Mouse (Mus musculus) midbrain, embryonic 16.5 days (tissue): Measurements from ENCODE around the gene Fam135a. TPM values are rescaled to one million over a fixed set of nuclear protein-coding genes. Genes with fewer than 3 reads are reported as not detected.

Source experiments
- ATAC-seq: fragments of 200-750 bp; cut with Nextera tagmentation; 2 replicates; pipeline ENCODE4 v1.8.0; 2017; ENCODE audit warnings: moderate TSS enrichment
- H3K27ac ChIP-seq: fragments of 300-500 bp; sonication (generic); 2 replicates; pipeline ENCODE4 v1.5.1; 2014; ENCODE audit warnings: mild to moderate bottlenecking, low read length, mixed read lengths
- H3K27me3 ChIP-seq: fragments of 300-500 bp; sonication (generic); 2 replicates; pipeline ENCODE4 v1.6.1; 2014; ENCODE audit warnings: low read depth, low read length, mixed read lengths; ENCODE audit not compliant: control insufficient read depth, insufficient read depth
- H3K36me3 ChIP-seq: fragments of 300-500 bp; sonication (generic); 2 replicates; pipeline ENCODE4 v1.6.1; 2014; ENCODE audit warnings: mild to moderate bottlenecking, low read length, moderate library complexity, mixed read lengths; ENCODE audit not compliant: control insufficient read depth, insufficient read depth
- H3K4me1 ChIP-seq: fragments of 300-500 bp; sonication (generic); 2 replicates; pipeline ENCODE4 v1.6.1; 2014; ENCODE audit warnings: mild to moderate bottlenecking, low read length, mixed read lengths; ENCODE audit not compliant: control insufficient read depth, insufficient read depth
- H3K4me2 ChIP-seq: fragments of 300-500 bp; sonication (generic); 2 replicates; pipeline ENCODE4 v1.6.1; 2014; ENCODE audit warnings: mild to moderate bottlenecking, low read length, mixed read lengths
- H3K4me3 ChIP-seq: fragments of 300-500 bp; sonication (generic); 2 replicates; pipeline ENCODE4 v1.5.1; 2014; ENCODE audit warnings: low read depth, mild to moderate bottlenecking, low read length, moderate library complexity, mixed read lengths
- H3K9ac ChIP-seq: fragments of 300-500 bp; sonication (generic); 2 replicates; pipeline ENCODE4 v1.6.1; 2014; ENCODE audit warnings: low read depth, low read length, mixed read lengths
- H3K9me3 ChIP-seq: fragments of 300-500 bp; sonication (generic); replicated peaks from 2 replicates; pipeline ENCODE4 v1.6.1; 2014; ENCODE audit warnings: mild to moderate bottlenecking, low read length, mixed read lengths; ENCODE audit not compliant: control insufficient read depth, poor library complexity, severe bottlenecking
- WGBS: fragments of 180-500 bp; shearing (Covaris S2); extraction: QIAGEN DNeasy Blood & Tissue Kit; methylation state at CpG from one replicate; pipeline ENCODE4 v1.1.7; 2014; 5-methylcytosine and 5-hydroxymethylcytosine counted together
- polyA plus RNA-seq: library from polyadenylated mRNA; unstranded; fragments of >200 nt; fragmentation: Nextera tagmentation; extraction: Ambion mirVana; gene quantifications from 2 replicates; pipeline ENCODE4 v1.2.1, GENCODE M21; 2015

The Fam135a gene
- polyA plus RNA-seq, 1 experiment from 2014 or later: 27.8 TPM

GRCm38 (mm10) chr1:24086176-24086575 is 14.0 kb downstream of the Fam135a start:
- no peak for ATAC-seq
- no peak overlapping the region for H3K9ac ChIP-seq

GRCm38 (mm10) chr1:24074396-24074795 is 25.7 kb downstream of the Fam135a start:
- 48% methylated on average over 2 of the region's 2 CpGs for WGBS
- no peak overlapping the region for H3K9ac ChIP-seq

More at GRCm38 (mm10) chr1:24086176-24086575, 14.0 kb downstream of the Fam135a start:
- Histone ChIP-seq H3K9me3 (no peaks in the 10 kb centered on the region), H3K4me3 (no peak overlapping the region), H3K4me2 (no peak overlapping the region), H3K36me3 (no peaks in the 10 kb centered on the region), H3K27me3 (no peaks in the 10 kb centered on the region), H3K4me1 (0 out of 2 replicates have a peak, but pooled peaks cover 3% of the 10 kb centered on the region), H3K27ac (no peak overlapping the region)
- WGBS: 91% methylated on average over 3 of the region's 3 CpGs

GRCm38 (mm10) chr1:24073386-24074248 is 26.5 kb downstream of the Fam135a start:
- Histone ChIP-seq H3K4me3 (no peak overlapping the region), H3K4me2 (no peak overlapping the region), H3K9me3 (no peaks in the 10 kb centered on the region), H3K36me3 (no peaks in the 10 kb centered on the region), H3K27me3 (no peaks in the 10 kb centered on the region), H3K27ac (no peak overlapping the region), H3K4me1 (no peaks in the 10 kb centered on the region), H3K9ac (no peak overlapping the region)
- no peak for ATAC-seq
- WGBS: 80% methylated on average over 5 of the region's 5 CpGs

More at GRCm38 (mm10) chr1:24074396-24074795, 25.7 kb downstream of the Fam135a start:
- Histone ChIP-seq H3K4me2 (no peak overlapping the region), H3K36me3 (no peaks in the 10 kb centered on the region), H3K4me1 (no peaks in the 10 kb centered on the region), H3K27me3 (no peaks in the 10 kb centered on the region), H3K4me3 (no peak overlapping the region), H3K9me3 (no peaks in the 10 kb centered on the region), H3K27ac (no peak overlapping the region)
- ATAC-seq: 0 out of 2 replicates have a peak, but pooled peaks have one; percentile 42

GRCm38 (mm10) chr1:24068830-24069229 is 31.3 kb downstream of the Fam135a start:
- Histone ChIP-seq H3K9ac (no peak overlapping the region), H3K9me3 (no peaks in the 10 kb centered on the region), H3K27ac (no peak overlapping the region), H3K4me1 (no peaks in the 10 kb centered on the region), H3K36me3 (no peaks in the 10 kb centered on the region), H3K4me3 (no peak overlapping the region), H3K4me2 (no peak overlapping the region), H3K27me3 (no peaks in the 10 kb centered on the region)
- no peak for ATAC-seq
- 94% methylated on average over 7 of the region's 7 CpGs for WGBS

- H3K4me1 ChIP-seq: no peaks in the 10 kb centered on the region
- H3K36me3 ChIP-seq: no peaks in the 10 kb centered on the region
- ATAC-seq: no peak
- 93% methylated on average over 4 of the region's 4 CpGs for WGBS
- H3K4me3 ChIP-seq: no peak overlapping the region
- H3K27me3 ChIP-seq: no peaks in the 10 kb centered on the region
- no peak overlapping the region for H3K27ac ChIP-seq
- H3K9me3 ChIP-seq: no peaks in the 10 kb centered on the region
- no peak overlapping the region for H3K9ac ChIP-seq
- no peak overlapping the region for H3K4me2 ChIP-seq
Measured at GRCm38 (mm10) chr1:24066706-24067105, 33.4 kb downstream of the Fam135a start.

- WGBS: 90% methylated on average over 14 of the region's 14 CpGs
- no peak overlapping the region for H3K4me2 ChIP-seq
- H3K9me3 ChIP-seq: no peaks in the 10 kb centered on the region
- H3K4me3 ChIP-seq: no peak overlapping the region
- H3K27me3 ChIP-seq: no peaks in the 10 kb centered on the region
- no peaks in the 10 kb centered on the region for H3K4me1 ChIP-seq
- no peak overlapping the region for H3K9ac ChIP-seq
- ATAC-seq: no peak
- no peak overlapping the region for H3K27ac ChIP-seq
- H3K36me3 ChIP-seq: peaks cover 6% of the 10 kb centered on the region
Measured at GRCm38 (mm10) chr1:24055706-24056105, 44.4 kb downstream of the Fam135a start.

- H3K4me2 ChIP-seq: no peak overlapping the region
- ATAC-seq: no peak
- H3K9ac ChIP-seq: no peak overlapping the region
- H3K4me1 ChIP-seq: no peaks in the 10 kb centered on the region
- peaks cover 7% of the 10 kb centered on the region for H3K36me3 ChIP-seq
- 76% methylated on average over 6 of the region's 6 CpGs for WGBS
- H3K27me3 ChIP-seq: no peaks in the 10 kb centered on the region
- no peak overlapping the region for H3K27ac ChIP-seq
- no peaks in the 10 kb centered on the region for H3K9me3 ChIP-seq
- no peak overlapping the region for H3K4me3 ChIP-seq
Measured at GRCm38 (mm10) chr1:24046730-24047510, 53.2 kb downstream of the Fam135a start.

GRCm38 (mm10) chr1:24045627-24046026 is 54.5 kb downstream of the Fam135a start:
- Histone ChIP-seq H3K36me3 (0 out of 2 replicates have a peak, but pooled peaks cover 2% of the 10 kb centered on the region), H3K4me3 (no peak overlapping the region), H3K9ac (no peak overlapping the region), H3K27ac (no peak overlapping the region), H3K9me3 (no peaks in the 10 kb centered on the region), H3K4me1 (no peaks in the 10 kb centered on the region), H3K27me3 (no peaks in the 10 kb centered on the region), H3K4me2 (no peak overlapping the region)
- WGBS: 56% methylated on average over 5 of the region's 5 CpGs
- ATAC-seq: no peak

- Histone ChIP-seq H3K9ac (no peak overlapping the region), H3K9me3 (no peaks in the 10 kb centered on the region), H3K27me3 (no peaks in the 10 kb centered on the region), H3K4me2 (no peak overlapping the region), H3K36me3 (0 out of 2 replicates have a peak, but pooled peaks cover 2% of the 10 kb centered on the region), H3K4me1 (no peaks in the 10 kb centered on the region), H3K4me3 (no peak overlapping the region), H3K27ac (no peak overlapping the region)
- no peak for ATAC-seq
- 39% methylated on average over 5 of the region's 5 CpGs for WGBS
Measured at GRCm38 (mm10) chr1:24043007-24043406, 57.1 kb downstream of the Fam135a start.
